Mouse (Mus musculus): ENCODE data around the gene Slc25a22.

DNA sequence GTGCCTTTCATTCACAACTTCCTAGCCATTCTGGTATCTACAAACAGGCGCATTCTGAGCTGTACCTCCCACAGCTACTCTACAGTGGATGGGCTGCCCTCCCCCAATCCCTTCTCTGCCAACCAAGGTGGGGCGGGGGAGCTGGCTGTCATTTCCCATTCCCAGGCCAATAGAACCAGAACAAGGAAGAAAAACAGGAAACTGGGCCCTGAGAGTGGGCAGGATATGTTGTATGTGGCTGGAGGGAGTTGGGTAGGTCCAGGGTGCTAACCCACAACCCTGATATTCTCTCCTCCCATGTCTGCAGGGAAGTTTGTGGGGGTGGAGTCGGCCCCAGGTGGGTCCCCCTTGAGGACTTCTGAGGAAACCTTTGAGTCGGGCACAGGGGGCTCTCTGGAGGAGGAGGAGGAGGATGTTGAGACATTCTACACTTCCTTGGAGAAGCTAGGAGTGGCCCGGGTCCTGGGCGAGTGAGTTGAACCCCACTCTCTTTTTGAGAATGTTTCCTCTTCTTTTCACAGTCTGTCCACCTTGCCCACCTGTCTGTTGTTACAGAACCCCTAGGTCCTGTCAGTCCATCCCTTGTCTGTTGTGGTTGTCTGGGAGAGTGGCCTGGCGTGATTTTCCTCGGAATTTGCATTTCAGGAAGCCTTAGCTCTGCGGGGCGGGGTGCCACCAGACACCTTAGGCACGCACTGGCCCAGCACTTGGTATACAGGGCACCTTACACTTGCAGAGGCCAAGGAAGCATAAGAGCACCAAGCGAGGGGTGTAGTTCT is 26.3 kb upstream of the Slc25a22 start:
- TF ChIP-seq POLR2A (IDR thresholded peaks at IDR 0.05; ENCODE audit: borderline replicate concordance, control insufficient read depth, low read depth, low read length) (no peak), CTCF (IDR thresholded peaks at IDR 0.05; ENCODE audit: control insufficient read depth, insufficient read depth, low read length) (no peak)

Data from bone marrow, adult 2 months (tissue).